Mouse (Mus musculus): ENCODE results near the gene Scube1.

DNA sequence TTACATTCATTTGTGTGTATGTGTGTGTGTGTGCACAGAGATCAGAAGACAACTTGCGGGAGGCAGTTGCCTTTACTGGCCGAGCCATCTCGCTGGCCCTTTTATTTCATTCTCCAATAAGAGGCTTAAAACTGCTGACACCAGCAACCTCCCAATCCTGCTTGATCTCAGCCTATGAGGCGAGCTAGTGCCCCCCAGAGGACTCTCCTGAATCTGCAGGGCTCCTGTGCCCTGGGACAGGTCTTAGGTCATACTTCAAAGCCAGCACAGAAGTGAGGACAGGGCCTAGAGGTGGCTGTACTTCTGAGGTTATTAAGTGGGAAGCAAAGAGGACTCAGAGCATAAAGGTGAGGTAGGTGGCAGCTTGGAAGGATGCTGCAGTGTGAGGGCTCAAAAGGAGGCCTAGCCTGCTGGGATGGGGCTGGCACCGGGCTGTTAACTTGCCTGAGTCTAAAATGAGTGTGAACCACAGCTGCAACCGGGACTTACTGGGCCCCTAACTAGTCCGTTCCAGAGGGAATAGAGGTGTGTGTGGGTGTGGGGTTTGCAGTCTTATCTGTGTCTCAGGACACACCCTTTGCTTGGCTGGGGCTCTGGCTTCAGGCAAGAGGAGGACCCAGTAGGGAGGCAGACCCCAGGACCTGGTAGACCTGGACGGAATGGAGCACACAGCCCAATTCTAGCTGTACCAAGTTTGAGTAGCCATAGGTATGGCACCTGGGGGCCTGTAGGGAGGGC, 141.2 kb downstream of the Scube1 start:
- TF ChIP-seq CTCF (IDR thresholded peaks at IDR 0.05; ENCODE audit: borderline replicate concordance, control insufficient read depth, extremely low read depth, insufficient read depth, low read length, poor library complexity) (peak; percentile 65; the same call in 1 of the 2 replicates), POLR2A (IDR thresholded peaks at IDR 0.05; ENCODE audit: control insufficient read depth, extremely low read depth, insufficient read depth, low read length, poor library complexity) (no peak)

Measured in thymus, adult 2 months (tissue).